Mouse (Mus musculus): ENCODE measurements at regions not wholly inside any gene's neighbourhood (a gene's known extent, or its start where the extent isn't known, plus 50 kb on each side); places are given as distances from the start of the nearest gene placed in this dataset.

DNA sequence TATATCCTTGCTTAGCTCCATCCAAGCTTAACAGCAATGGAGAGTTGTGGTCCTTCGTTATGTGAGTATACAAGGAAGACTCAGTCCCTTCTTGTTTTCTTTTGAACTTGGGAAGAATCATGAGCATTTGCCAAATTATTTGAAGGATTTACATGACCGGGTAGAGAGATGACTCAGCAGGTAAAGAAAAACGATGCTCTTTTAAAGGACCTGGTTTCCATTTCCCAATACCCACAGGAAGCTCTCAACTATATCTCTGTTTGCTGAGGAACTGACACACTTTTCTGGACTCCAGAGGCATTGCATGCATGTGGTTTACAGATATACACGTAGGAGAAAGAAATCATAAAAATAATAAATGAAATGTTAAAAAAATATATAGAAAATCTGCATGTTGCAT lies 457.5 kb downstream of the Ppargc1a start:
- no peak for DNase-seq

DNA sequence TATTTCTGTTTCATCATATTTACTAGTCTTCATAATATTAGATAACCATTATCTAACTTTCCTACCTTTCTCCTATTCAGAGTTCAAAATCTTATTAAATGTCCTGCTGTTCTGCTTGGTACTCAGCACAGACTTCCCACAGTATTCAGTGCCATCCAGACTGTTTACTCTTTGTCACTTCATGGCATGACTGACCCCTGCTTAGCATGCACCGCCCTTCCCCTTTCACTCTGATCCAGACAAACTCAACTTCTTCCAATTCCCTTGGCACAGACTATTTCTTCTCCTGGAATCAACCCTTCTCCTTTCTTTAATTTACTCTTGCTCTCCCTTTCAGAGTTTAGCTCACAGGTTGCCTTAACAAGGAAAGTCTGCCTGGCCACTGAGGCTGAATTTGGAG lies 458.8 kb downstream of the Ppargc1a start:
- no peak for DNase-seq

GRCm38 (mm10) chr5:51108181-51108580 lies 459.3 kb downstream of the Ppargc1a start:
- no peak for DNase-seq

- no peak for DNase-seq
Observed at GRCm38 (mm10) chr5:51099902-51100301, 467.6 kb downstream of the Ppargc1a start.

DNA sequence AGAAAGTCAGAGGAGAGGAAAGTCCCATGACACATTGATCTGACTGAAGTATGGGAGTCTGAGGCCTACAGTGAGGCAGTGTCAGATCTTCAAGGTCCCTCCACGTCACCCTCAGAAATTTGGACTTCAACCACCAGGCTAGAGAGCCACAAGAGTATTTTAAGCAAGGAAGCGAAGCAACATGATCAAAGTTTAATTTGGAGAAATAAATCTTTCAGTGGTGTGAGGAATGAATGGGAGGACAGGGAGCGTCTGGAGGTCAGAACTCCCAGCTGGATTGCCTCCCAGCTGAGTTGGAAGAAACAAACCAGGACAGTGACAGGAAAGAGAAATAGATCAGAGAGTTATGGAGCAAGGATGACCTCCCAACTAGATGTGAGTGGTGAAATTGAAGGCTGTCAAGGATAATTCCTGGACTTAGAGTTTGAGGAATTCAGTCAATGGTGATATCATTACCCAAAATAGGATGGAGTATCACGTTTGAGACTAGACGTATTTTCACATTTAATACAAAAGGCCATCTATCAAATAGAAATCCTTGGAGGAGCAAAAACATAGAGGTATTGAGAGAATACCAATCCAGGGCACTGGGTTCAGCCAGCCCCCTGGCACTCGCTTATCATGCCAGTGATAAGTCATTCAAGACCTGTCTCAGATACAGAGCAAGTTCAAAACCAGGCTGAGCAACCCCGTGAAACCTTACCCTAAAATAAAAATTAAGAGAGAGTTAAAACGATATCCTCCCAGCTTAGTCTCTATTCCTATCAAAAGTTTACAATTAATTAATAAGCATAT lies 494.7 kb downstream of the Ppargc1a start:
- DNase-seq: no peak

GRCm38 (mm10) chr5:51072146-51072545 lies 495.4 kb downstream of the Ppargc1a start:
- no peak for DNase-seq

- no peak for DNase-seq
Observed at GRCm38 (mm10) chr5:51069668-51070067, 497.9 kb downstream of the Ppargc1a start.

- no peak for DNase-seq
Observed at GRCm38 (mm10) chr5:51045872-51046271, 521.7 kb downstream of the Ppargc1a start.

GRCm38 (mm10) chr5:51041541-51042217 lies 525.8 kb downstream of the Ppargc1a start:
- no peak for DNase-seq

- no peak for DNase-seq
Observed at GRCm38 (mm10) chr5:51040926-51041325, 526.6 kb downstream of the Ppargc1a start.

DNA sequence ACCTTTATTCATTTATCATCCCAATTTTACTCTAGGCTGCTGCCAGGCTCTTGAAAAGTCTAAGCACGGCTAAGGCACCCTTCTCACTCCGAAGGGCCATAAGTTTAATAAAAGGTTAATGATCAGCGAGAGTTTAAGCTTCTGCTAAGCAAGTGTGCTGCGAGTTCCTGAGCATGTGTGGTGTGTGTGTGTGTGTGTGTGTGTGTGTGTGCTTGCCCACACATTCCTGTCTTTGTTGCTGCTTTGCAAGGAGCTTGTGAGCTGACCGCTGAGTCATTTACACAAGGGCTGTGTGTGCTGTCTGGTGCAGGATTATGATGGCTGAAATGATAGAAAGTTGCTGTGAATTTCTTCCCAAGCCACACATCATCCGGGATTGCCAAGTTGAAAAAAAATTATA lies 527.1 kb downstream of the Ppargc1a start:
- no peak for DNase-seq

GRCm38 (mm10) chr5:51039713-51040178 lies 527.8 kb downstream of the Ppargc1a start:
- DNase-seq: no peak

DNA sequence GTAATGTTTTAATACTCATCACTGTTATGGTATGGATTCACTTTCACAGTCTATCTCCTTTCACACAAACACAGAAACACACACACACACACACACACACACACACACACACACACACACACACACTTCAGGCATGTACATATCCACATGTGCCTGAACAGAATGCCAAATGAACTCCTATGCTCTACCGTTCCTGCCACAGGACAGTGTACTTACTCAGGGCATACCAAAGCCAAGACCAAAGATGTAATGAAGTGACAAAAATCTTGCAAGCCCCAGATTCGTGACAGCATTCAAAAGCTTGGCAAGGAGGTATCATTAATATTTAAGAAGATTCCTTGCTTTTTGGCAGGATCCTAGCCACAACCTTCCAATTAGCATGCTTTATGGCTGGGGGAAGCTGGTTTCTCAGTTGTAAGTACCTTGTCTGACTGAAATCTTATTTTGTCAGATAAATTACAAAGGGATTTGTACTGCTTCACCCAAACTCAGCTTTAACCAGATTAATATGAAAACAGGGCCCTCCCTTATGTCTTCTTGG lies 531.0 kb downstream of the Ppargc1a start:
- no peak for DNase-seq

GRCm38 (mm10) chr5:51028966-51029365 lies 538.6 kb downstream of the Ppargc1a start:
- no peak for DNase-seq

DNA sequence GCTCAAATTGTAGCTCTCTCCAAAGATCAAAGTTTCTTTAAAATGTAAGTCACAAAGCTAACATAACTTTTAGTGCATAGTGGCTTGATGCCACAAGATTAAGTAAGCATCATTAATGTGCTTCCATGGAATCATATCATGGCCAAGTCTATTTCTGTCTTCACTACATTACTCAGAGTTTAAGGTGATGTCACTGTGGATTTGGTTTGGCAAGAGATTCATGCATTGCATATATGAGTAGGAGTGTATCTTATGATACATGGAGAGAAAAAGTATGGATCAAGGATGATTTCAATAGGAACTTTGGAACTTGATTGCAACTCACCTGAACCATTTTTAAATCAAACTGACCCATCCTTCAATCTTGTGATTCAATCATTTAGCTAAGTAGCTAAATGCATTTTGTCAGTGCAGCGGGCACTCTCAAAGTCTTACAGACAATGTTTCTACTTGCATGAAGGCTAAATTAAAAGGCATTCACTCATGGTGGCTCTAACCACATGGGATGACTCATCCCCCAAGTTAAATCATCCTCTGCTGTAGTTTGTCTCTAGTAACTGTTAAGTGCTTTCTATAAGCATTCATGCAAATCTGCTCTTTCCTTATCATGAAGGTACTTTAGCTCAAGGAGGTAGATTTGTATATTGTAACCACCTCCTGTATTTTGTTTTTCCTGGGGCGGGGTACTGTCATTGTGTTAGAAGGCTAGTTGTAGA lies 576.5 kb downstream of the Ppargc1a start:
- no peak for DNase-seq
